Mouse (Mus musculus) small intestine, adult 2 months (tissue): ENCODE results near the gene Lrsam1.

Source experiments
- CTCF ChIP-seq: fragments of 200-500 bp; IDR thresholded peaks from 2 replicates; pipeline ENCODE4 v1.5.1; 2012; ENCODE audit warnings: low read depth, mild to moderate bottlenecking, control low read depth, inconsistent platforms, low read length, moderate library complexity, mixed read lengths; ENCODE audit not compliant: insufficient replicate concordance, insufficient read length; ENCODE audit errors: extremely low read depth
- POLR2A ChIP-seq: fragments of 200-500 bp; IDR thresholded peaks from 2 replicates; pipeline ENCODE4 v1.6.1; 2012; ENCODE audit warnings: low read depth, mild to moderate bottlenecking, control low read depth, inconsistent platforms, low read length, moderate library complexity

- no peak for TF ChIP-seq CTCF
- TF ChIP-seq POLR2A, result no peak
Observed at GRCm38 (mm10) chr2:32884745-32885144, 76.7 kb downstream of the Lrsam1 start.
